In genomic region chr2:62646671-62647289, GRCm38 (mm10) we compare ENCODE assay signal across 8 mouse cellular contexts. TPM values are rescaled to one million over a fixed set of nuclear protein-coding genes. Genes with fewer than 3 reads are reported as not detected.
DNase-seq lines count a peak whose midpoint lies in the region; ATAC-seq lines count a peak whose summit lies in the region.

No protein-coding gene starts in this region.

- no peaks in the 10 kb centered on the region for H3K9me3 ChIP-seq in kidney, embryonic 14.5 days (ENCODE audit: control insufficient read depth, low read length)
- H3K9me3 ChIP-seq in forebrain, embryonic 11.5 days (ENCODE audit: control insufficient read depth, low read length), result no peaks in the 10 kb centered on the region
- H3K9me3 ChIP-seq in intestine, embryonic 15.5 days, result no peaks in the 10 kb centered on the region
- no peaks in the 10 kb centered on the region for H3K9me3 ChIP-seq in midbrain, embryonic 15.5 days

- no peak overlapping the region for H3K27ac ChIP-seq in kidney, embryonic 14.5 days (ENCODE audit: low read depth, low read length)
- H3K27ac ChIP-seq in forebrain, embryonic 11.5 days (ENCODE audit: low read depth, low read length), result no peak overlapping the region
- peak overlapping the region; percentile 72 for H3K27ac ChIP-seq in intestine, embryonic 15.5 days
- H3K27ac ChIP-seq in midbrain, embryonic 15.5 days, result no peak overlapping the region

- 19% methylated on average over 6 of the region's 6 CpGs for WGBS in kidney, embryonic 14.5 days
- WGBS in forebrain, embryonic 11.5 days, result 10% methylated on average over 6 of the region's 6 CpGs
- WGBS in intestine, embryonic 15.5 days, result 22% methylated on average over 6 of the region's 6 CpGs
- WGBS in midbrain, embryonic 15.5 days, result 15% methylated on average over 6 of the region's 6 CpGs

- no peaks in the 10 kb centered on the region for H3K27me3 ChIP-seq in kidney, embryonic 14.5 days (ENCODE audit: control insufficient read depth, insufficient read depth, low read length)
- H3K27me3 ChIP-seq in forebrain, embryonic 11.5 days (ENCODE audit: control insufficient read depth, insufficient read depth, low read length), result no peaks in the 10 kb centered on the region
- H3K27me3 ChIP-seq in intestine, embryonic 15.5 days (replicated peaks), result no peaks in the 10 kb centered on the region
- H3K27me3 ChIP-seq in midbrain, embryonic 15.5 days (replicated peaks), result peaks cover 6% of the 10 kb centered on the region; the same call in 1 of the 2 replicates

- H3K36me3 ChIP-seq in kidney, embryonic 14.5 days (ENCODE audit: control insufficient read depth, insufficient read depth, low read length), result no peaks in the 10 kb centered on the region
- no peaks in the 10 kb centered on the region for H3K36me3 ChIP-seq in forebrain, embryonic 11.5 days (ENCODE audit: control insufficient read depth, insufficient read depth, low read length)
- H3K36me3 ChIP-seq in intestine, embryonic 15.5 days, result no peaks in the 10 kb centered on the region
- no peaks in the 10 kb centered on the region for H3K36me3 ChIP-seq in midbrain, embryonic 15.5 days (replicated peaks)

- peaks cover 3% of the 10 kb centered on the region; the same call in 1 of the 2 replicates for H3K4me1 ChIP-seq in kidney, embryonic 14.5 days (ENCODE audit: control insufficient read depth, insufficient read depth, low read length)
- no peaks in the 10 kb centered on the region; the same call in 1 of the 2 replicates for H3K4me1 ChIP-seq in forebrain, embryonic 11.5 days (replicated peaks; ENCODE audit: control insufficient read depth, insufficient read depth, low read length)
- peaks cover 5% of the 10 kb centered on the region; the same call in 1 of the 2 replicates for H3K4me1 ChIP-seq in intestine, embryonic 15.5 days (replicated peaks)
- H3K4me1 ChIP-seq in midbrain, embryonic 15.5 days, result peaks cover 14% of the 10 kb centered on the region

- no peak for DNase-seq in kidney, postnatal 25 days
- DNase-seq in forebrain, embryonic 11.5 days (ENCODE audit: low spot score), result no peak
- DNase-seq in embryo, embryonic 10 days (ENCODE audit: low spot score), result no peak
- DNase-seq in gastrocnemius, postnatal 25 days, result no peak
- DNase-seq in urinary bladder, postnatal 4 days (ENCODE audit: low spot score in 2 of 2), result no peak

- peak overlapping the region; percentile 57 for H3K4me3 ChIP-seq in kidney, embryonic 14.5 days (ENCODE audit: low read length)
- peak overlapping the region; percentile 42 for H3K4me3 ChIP-seq in forebrain, embryonic 11.5 days (ENCODE audit: low read depth, low read length)
- peak overlapping the region; percentile 48 for H3K4me3 ChIP-seq in intestine, embryonic 15.5 days (replicated peaks)
- peak overlapping the region; percentile 50 for H3K4me3 ChIP-seq in midbrain, embryonic 15.5 days

- peak overlapping the region; percentile 75 for H3K4me2 ChIP-seq in kidney, embryonic 14.5 days (replicated peaks; ENCODE audit: low read depth, low read length)
- peak overlapping the region; percentile 70 for H3K4me2 ChIP-seq in forebrain, embryonic 11.5 days (ENCODE audit: low read depth, low read length, severe bottlenecking)
- H3K4me2 ChIP-seq in intestine, embryonic 15.5 days (replicated peaks), result peak overlapping the region; percentile 62
- H3K4me2 ChIP-seq in midbrain, embryonic 15.5 days, result peak overlapping the region; percentile 93

- H3K9ac ChIP-seq in kidney, embryonic 14.5 days (ENCODE audit: low read depth, low read length), result no peak overlapping the region
- H3K9ac ChIP-seq in forebrain, embryonic 11.5 days (ENCODE audit: low read length), result peak overlapping the region; percentile 60
- no peak overlapping the region for H3K9ac ChIP-seq in intestine, embryonic 15.5 days
- H3K9ac ChIP-seq in midbrain, embryonic 15.5 days, result no peak overlapping the region

- ATAC-seq in kidney, embryonic 14.5 days (ENCODE audit: low FRiP score, low TSS enrichment), result peak; percentile 64
- ATAC-seq in forebrain, embryonic 11.5 days (replicated peaks; ENCODE audit: low FRiP score), result peak; percentile 32; the same call in 1 of the 2 replicates
- peak; percentile 15 for ATAC-seq in intestine, embryonic 15.5 days
- 0 out of 2 replicates have a peak, but pooled peaks have one; percentile 45 for ATAC-seq in midbrain, embryonic 15.5 days (replicated peaks)

RNA-seq across cellular contexts. Expression of gene Ifih1, which starts 0.7 kb away (rescaled TPM):
- polyA plus RNA-seq in kidney, embryonic 14.5 days (2014; fragmentation: Nextera tagmentation; extraction: Ambion mirVana), result 1.8 and 3.1 TPM in 2 replicates
- polyA plus RNA-seq in forebrain, embryonic 11.5 days (2014; fragmentation: Nextera tagmentation; extraction: Ambion mirVana), result 1.1 and 1.5 TPM in 2 replicates
- 5.2 and 7.0 TPM in 2 replicates for polyA plus RNA-seq in intestine, embryonic 15.5 days (2015; fragmentation: Nextera tagmentation; extraction: Ambion mirVana)
- polyA plus RNA-seq in midbrain, embryonic 15.5 days (2015; fragmentation: Nextera tagmentation; extraction: Ambion mirVana), result 0.93 and 0.97 TPM in 2 replicates
- 1 to 10 TPM; 2.1 to 4.0 TPM for total RNA-seq in gastrocnemius, postnatal 25 days (2021)

RNA-seq across cellular contexts. Expression of gene Gca, which starts 17.3 kb away (rescaled TPM):
- polyA plus RNA-seq in kidney, embryonic 14.5 days (2014; fragmentation: Nextera tagmentation; extraction: Ambion mirVana), result 15.3 and 20.6 TPM in 2 replicates
- 4.9 and 5.2 TPM in 2 replicates for polyA plus RNA-seq in forebrain, embryonic 11.5 days (2014; fragmentation: Nextera tagmentation; extraction: Ambion mirVana)
- 8.8 and 9.4 TPM in 2 replicates for polyA plus RNA-seq in intestine, embryonic 15.5 days (2015; fragmentation: Nextera tagmentation; extraction: Ambion mirVana)
- 2.7 and 3.4 TPM in 2 replicates for polyA plus RNA-seq in midbrain, embryonic 15.5 days (2015; fragmentation: Nextera tagmentation; extraction: Ambion mirVana)
- 1 to 10 TPM; 2.9 to 3.4 TPM for total RNA-seq in gastrocnemius, postnatal 25 days (2021)
